ENCODE assay signal across 10 mouse cellular contexts in genomic region chr3:59401856-59402255, GRCm38 (mm10). TPM values are rescaled to one million over a fixed set of nuclear protein-coding genes. Genes with fewer than 3 reads are reported as not detected.
DNase-seq lines count a peak whose midpoint lies in the region; ATAC-seq and TF ChIP-seq lines count a peak whose summit lies in the region.
"Had no signal": no experiment of that assay in that cellular context is flagged by ENCODE, and none has a peak within 500 bp of the region (broad histone marks: within the 10 kb centered on the region; RNA-seq: fewer than 3 reads in every experiment).

No protein-coding gene starts in this region.

- 54% methylated on average over 5 of the region's 5 CpGs for WGBS in heart, adult 2 months
- WGBS in heart, embryonic 11.5 days (ENCODE audit: insufficient replicate concordance): 70% methylated on average over 5 of the region's 5 CpGs
- 56% methylated on average over 5 of the region's 5 CpGs for WGBS in heart, embryonic 15.5 days
- 55% methylated on average over 5 of the region's 5 CpGs for WGBS in lung, adult 2 months

- H3K79me2 ChIP-seq in heart, adult 2 months (replicated peaks; ENCODE audit: control insufficient read depth, insufficient read depth, low read length): no peaks in the 10 kb centered on the region

- H3K4me1 ChIP-seq in heart, adult 2 months (ENCODE audit: control insufficient read depth, insufficient read depth, low read length): no peaks in the 10 kb centered on the region
- no peaks in the 10 kb centered on the region for H3K4me1 ChIP-seq in heart, embryonic 11.5 days (ENCODE audit: control insufficient read depth, insufficient read depth, low read length)
- no peaks in the 10 kb centered on the region for H3K4me1 ChIP-seq in heart, embryonic 15.5 days (replicated peaks)
- H3K4me1 ChIP-seq in lung, adult 2 months (ENCODE audit: control insufficient read depth, insufficient read depth, low read length): no peaks in the 10 kb centered on the region
- H3K4me1 ChIP-seq: embryonic facial prominence, embryonic 12.5 days; megakaryocyte, embryonic 14.5 days had no signal

- H3K36me3 ChIP-seq in heart, adult 2 months (ENCODE audit: control insufficient read depth, insufficient read depth, low read length): no peaks in the 10 kb centered on the region
- no peaks in the 10 kb centered on the region for H3K36me3 ChIP-seq in heart, embryonic 11.5 days (ENCODE audit: control insufficient read depth, insufficient read depth, low read length)
- H3K36me3 ChIP-seq in heart, embryonic 15.5 days: no peaks in the 10 kb centered on the region
- H3K36me3 ChIP-seq: embryonic facial prominence, embryonic 12.5 days had no signal

- no peak for ATAC-seq in heart, embryonic 11.5 days (replicated peaks; ENCODE audit: insufficient number of reproducible peaks, low FRiP score, low TSS enrichment)
- ATAC-seq in heart, embryonic 15.5 days (replicated peaks; ENCODE audit: insufficient number of reproducible peaks, insufficient read depth, low FRiP score, low read depth): peak; percentile 55; the same call in 1 of the 2 replicates
- no peak for ATAC-seq in granulocyte monocyte progenitor cell, adult 5-6 weeks (replicated peaks; ENCODE audit: poor library complexity, severe bottlenecking)

- H3K9ac ChIP-seq in heart, adult 2 months (ENCODE audit: low read depth, low read length): no peak overlapping the region
- no peak overlapping the region for H3K9ac ChIP-seq in heart, embryonic 11.5 days (ENCODE audit: low read depth, low read length)
- no peak overlapping the region for H3K9ac ChIP-seq in heart, embryonic 15.5 days
- H3K9ac ChIP-seq: embryonic facial prominence, embryonic 12.5 days had no signal

- no peak for TF ChIP-seq CTCF in heart, adult 2 months (IDR thresholded peaks at IDR 0.05)
- TF ChIP-seq CTCF in lung, adult 2 months (IDR thresholded peaks at IDR 0.05; ENCODE audit: insufficient read depth, low read length): no peak

- intact Hi-C loops in heart, adult 2 months (cut with DNase I): no loop called here

- no peak overlapping the region for H3K4me3 ChIP-seq in heart, adult 2 months
- H3K4me3 ChIP-seq in heart, embryonic 11.5 days (ENCODE audit: low read depth, low read length): no peak overlapping the region
- no peak overlapping the region for H3K4me3 ChIP-seq in heart, embryonic 15.5 days
- no peak overlapping the region for H3K4me3 ChIP-seq in lung, adult 2 months (replicated peaks; ENCODE audit: extremely low read depth, low read depth, low read length)
- H3K4me3 ChIP-seq: embryonic facial prominence, embryonic 12.5 days; megakaryocyte, embryonic 14.5 days had no signal

- H3K27ac ChIP-seq in heart, adult 2 months: peak overlapping the region; percentile 10
- no peak overlapping the region for H3K27ac ChIP-seq in heart, embryonic 11.5 days (ENCODE audit: low read depth, low read length)
- H3K27ac ChIP-seq in heart, embryonic 15.5 days: 0 out of 2 replicates have a peak overlapping the region, but pooled peaks have one; percentile 19
- H3K27ac ChIP-seq: embryonic facial prominence, embryonic 12.5 days had no signal

- DNase-seq in heart, adult 2 months: peak; percentile 57 to 79
- DNase-seq in cerebellum, adult 11 months: peak; percentile 27
- DNase-seq in lung, adult 2 months: peak; percentile 9
- DNase-seq in layer of hippocampus, adult 9-11 months: no peak
- no peak for DNase-seq in left cerebral cortex, adult 9 months (ENCODE audit: low spot score in 2 of 2)

- H3K9me3 ChIP-seq in heart, embryonic 11.5 days (replicated peaks; ENCODE audit: control insufficient read depth, low read length): no peaks in the 10 kb centered on the region; the same call in 1 of the 2 replicates
- no peaks in the 10 kb centered on the region for H3K9me3 ChIP-seq in heart, embryonic 15.5 days (replicated peaks)
- H3K9me3 ChIP-seq: embryonic facial prominence, embryonic 12.5 days had no signal

- no peaks in the 10 kb centered on the region for H3K27me3 ChIP-seq in heart, adult 2 months (ENCODE audit: control insufficient read depth, insufficient read depth, low read length)
- H3K27me3 ChIP-seq in heart, embryonic 11.5 days (ENCODE audit: control insufficient read depth, insufficient read depth, low read length): no peaks in the 10 kb centered on the region
- H3K27me3 ChIP-seq in heart, embryonic 15.5 days: no peaks in the 10 kb centered on the region
- H3K27me3 ChIP-seq: embryonic facial prominence, embryonic 12.5 days; megakaryocyte, embryonic 14.5 days had no signal

- no peak for TF ChIP-seq POLR2A in heart, adult 2 months (IDR thresholded peaks at IDR 0.05; ENCODE audit: insufficient read depth, low read depth, low read length)
- no peak for TF ChIP-seq POLR2A in lung, adult 2 months (IDR thresholded peaks at IDR 0.05; ENCODE audit: borderline replicate concordance, extremely low read depth, low read depth, low read length)

- peak; percentile 69; the same call in 1 of the 2 replicates for TF ChIP-seq EP300 in heart, adult 2 months (IDR thresholded peaks at IDR 0.05; ENCODE audit: insufficient read depth, low read depth, low read length)

- H3K4me2 ChIP-seq in heart, embryonic 11.5 days: no peak overlapping the region
- no peak overlapping the region for H3K4me2 ChIP-seq in heart, embryonic 15.5 days
- H3K4me2 ChIP-seq: embryonic facial prominence, embryonic 12.5 days had no signal

RNA-seq across cellular contexts. Expression of gene Igsf10, which starts 57.7 kb away (rescaled TPM):
- 1 to 10 TPM; 1.2 to 2.4 TPM for total RNA-seq in heart, adult 2 months (2021)
- polyA plus RNA-seq in heart, adult 2 months (2012; rRNA removed): 0.68 and 1.3 TPM in 2 replicates
- 1.8 and 2.6 TPM in 2 replicates for polyA plus RNA-seq in heart, embryonic 11.5 days (2014; fragmentation: Nextera tagmentation; extraction: Ambion mirVana)
- 2.8 and 3.2 TPM in 2 replicates for polyA plus RNA-seq in heart, embryonic 15.5 days (2015; fragmentation: Nextera tagmentation; extraction: Ambion mirVana)
- polyA plus RNA-seq in lung, adult 2 months (2012; rRNA removed): 2.4 and 3.5 TPM in 2 replicates
- not detected in 2 replicates for total RNA-seq in granulocyte monocyte progenitor cell, adult 5-6 weeks (2014; fragmentation: Nextera tagmentation)
- total RNA-seq in granulocyte monocyte progenitor cell, adult 5-6 weeks (2017): not detected in 2 replicates

Comparison
In these comparisons a context has a peak if more than half of its experiments do, and no peak if none do; other contexts are left out.
1. DNase-seq: peak in heart, adult 2 months (2 of 2), cerebellum, adult 11 months (single experiment) and lung, adult 2 months (single experiment); none in layer of hippocampus, adult 9-11 months (single experiment) and left cerebral cortex, adult 9 months (0 of 2).